Mouse (Mus musculus) olfactory bulb, adult 2 months (tissue): ENCODE data around the gene Glrp1.

Source experiments
- CTCF ChIP-seq: fragments of 200-500 bp; IDR thresholded peaks from 2 replicates; pipeline ENCODE4 v1.5.1; 2012; ENCODE audit warnings: low read depth, mild to moderate bottlenecking, low read length, moderate library complexity; ENCODE audit not compliant: insufficient read depth
- POLR2A ChIP-seq: fragments of 200-500 bp; IDR thresholded peaks from 2 replicates; pipeline ENCODE4 v1.6.1; 2012; ENCODE audit warnings: mild to moderate bottlenecking, low read depth, low read length, moderate library complexity; ENCODE audit not compliant: insufficient read depth

GRCm38 (mm10) chr1:88478205-88478604 is 31.7 kb downstream of the Glrp1 start:
- no peak for TF ChIP-seq POLR2A
- TF ChIP-seq CTCF: no peak
